Mouse (Mus musculus) lung, embryonic 14.5 days (tissue): ENCODE data around the gene Kcnk1. TPM values are rescaled to one million over a fixed set of nuclear protein-coding genes. Genes with fewer than 3 reads are reported as not detected.

Experiments used
- ATAC-seq: fragments of 200-750 bp; cut with Nextera tagmentation; 2 replicates; pipeline ENCODE4 v1.8.0; 2017; ENCODE audit warnings: mild to moderate bottlenecking, moderate TSS enrichment, moderate library complexity; ENCODE audit not compliant: insufficient read depth
- DNase-seq: peaks from one replicate; pipeline ENCODE4 v3.0.0-alpha.2; 2015
- H3K27ac ChIP-seq: fragments of 300-500 bp; sonication (generic); 2 replicates; pipeline ENCODE4 v1.5.1; 2014; ENCODE audit warnings: low read depth, mild to moderate bottlenecking, moderate library complexity
- H3K27me3 ChIP-seq: fragments of 300-500 bp; sonication (generic); 2 replicates; pipeline ENCODE4 v1.6.1; 2014; ENCODE audit warnings: low read length, control low read depth; ENCODE audit not compliant: insufficient read depth
- H3K36me3 ChIP-seq: fragments of 300-500 bp; sonication (generic); 2 replicates; pipeline ENCODE4 v1.6.1; 2014; ENCODE audit warnings: control low read depth; ENCODE audit not compliant: insufficient read depth
- H3K4me1 ChIP-seq: fragments of 300-500 bp; sonication (generic); 2 replicates; pipeline ENCODE4 v1.6.1; 2014; ENCODE audit warnings: antibody characterized with exemption, control low read depth; ENCODE audit not compliant: insufficient read depth
- H3K4me2 ChIP-seq: fragments of 300-500 bp; sonication (generic); 2 replicates; pipeline ENCODE4 v1.6.1; 2014; ENCODE audit warnings: mild to moderate bottlenecking
- H3K4me3 ChIP-seq: fragments of 300-500 bp; sonication (generic); 2 replicates; pipeline ENCODE4 v1.5.1; 2014; ENCODE audit warnings: low read depth, low read length
- H3K9ac ChIP-seq: fragments of 300-500 bp; sonication (generic); 2 replicates; pipeline ENCODE4 v1.6.1; 2014
- H3K9me3 ChIP-seq: fragments of 300-500 bp; sonication (generic); 2 replicates; pipeline ENCODE4 v1.6.1; 2016; ENCODE audit warnings: low read depth, low read length, control low read depth
- CTCF ChIP-seq: IDR thresholded peaks from 2 replicates; pipeline ENCODE4 v1.5.1; 2016; ENCODE audit warnings: antibody characterized with exemption, low read depth
- WGBS: fragments of 180-500 bp; shearing (Covaris S2); extraction: QIAGEN DNeasy Blood & Tissue Kit; methylation state at CpG from one replicate; pipeline ENCODE4 v1.1.7; 2014; 5-methylcytosine and 5-hydroxymethylcytosine counted together
- polyA plus RNA-seq: library from polyadenylated mRNA; unstranded; fragments of >200 nt; fragmentation: Nextera tagmentation; extraction: Ambion mirVana; gene quantifications from 2 replicates; pipeline ENCODE4 v1.2.1, GENCODE M21; 2014

Gene Kcnk1
- polyA plus RNA-seq, 1 experiment from 2014 or later: 49.0 TPM

DNA sequence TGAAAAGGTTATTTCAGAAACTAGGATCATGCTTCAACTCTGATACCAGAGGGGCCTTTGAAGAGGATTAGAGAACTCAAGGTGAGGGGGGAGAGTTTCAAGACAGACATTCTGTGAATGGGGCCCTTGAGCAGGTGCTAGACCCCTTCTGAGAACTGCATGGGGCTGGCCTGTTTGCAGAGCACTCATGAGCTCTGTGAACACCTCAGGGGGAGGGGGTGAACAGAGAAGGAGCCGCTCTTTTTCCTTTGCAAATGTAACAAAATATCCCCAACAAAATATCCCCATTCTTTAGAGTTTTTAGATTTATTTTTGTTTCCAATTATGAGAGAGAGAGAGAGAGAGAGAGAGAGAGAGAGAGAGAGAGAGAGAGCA is 37.0 kb upstream of the Kcnk1 start:
- peak; percentile 34 for DNase-seq
- H3K4me2 ChIP-seq: no peak overlapping the region
- ATAC-seq: peak; percentile 63; the same call in 1 of the 2 replicates
- H3K9ac ChIP-seq: no peak overlapping the region
- no peaks in the 10 kb centered on the region for H3K36me3 ChIP-seq
- no peak for TF ChIP-seq CTCF
- peaks cover 7% of the 10 kb centered on the region; the same call in 1 of the 2 replicates for H3K9me3 ChIP-seq
- H3K27me3 ChIP-seq: no peaks in the 10 kb centered on the region
- H3K4me3 ChIP-seq: no peak overlapping the region
- WGBS: 53% methylated on average over 1 of the region's 1 CpGs
- no peaks in the 10 kb centered on the region for H3K4me1 ChIP-seq
- H3K27ac ChIP-seq: peak overlapping the region; percentile 40; the same call in 1 of the 2 replicates

DNA sequence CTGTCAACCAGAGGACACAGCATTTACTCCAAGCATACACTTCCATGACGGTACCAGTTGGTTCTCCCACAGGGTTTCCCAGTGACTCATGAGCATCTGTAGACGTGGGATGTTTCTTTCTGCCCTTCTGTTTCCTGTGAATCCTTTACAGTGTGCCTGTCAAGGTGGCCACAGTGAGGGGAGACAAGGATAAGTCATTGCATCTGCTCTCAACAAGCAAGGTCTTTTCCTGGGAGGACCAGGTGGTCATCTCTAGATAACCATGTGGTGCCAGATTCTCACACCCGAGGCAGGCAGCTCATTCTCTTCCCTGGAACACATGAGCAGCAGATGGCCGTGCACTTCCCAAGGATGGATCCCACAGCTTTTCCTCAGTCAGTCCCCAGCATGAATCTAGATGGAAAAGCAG is 35.6 kb upstream of the Kcnk1 start:
- Histone ChIP-seq H3K27ac (no peak overlapping the region), H3K27me3 (peaks cover 4% of the 10 kb centered on the region; the same call in 1 of the 2 replicates), H3K9ac (no peak overlapping the region), H3K9me3 (peaks cover 7% of the 10 kb centered on the region; the same call in 1 of the 2 replicates), H3K4me2 (no peak overlapping the region), H3K36me3 (no peaks in the 10 kb centered on the region), H3K4me1 (no peaks in the 10 kb centered on the region), H3K4me3 (no peak overlapping the region)
- no peak for DNase-seq
- TF ChIP-seq CTCF: no peak
- no peak for ATAC-seq
- 43% methylated on average over 4 of the region's 4 CpGs for WGBS

DNA sequence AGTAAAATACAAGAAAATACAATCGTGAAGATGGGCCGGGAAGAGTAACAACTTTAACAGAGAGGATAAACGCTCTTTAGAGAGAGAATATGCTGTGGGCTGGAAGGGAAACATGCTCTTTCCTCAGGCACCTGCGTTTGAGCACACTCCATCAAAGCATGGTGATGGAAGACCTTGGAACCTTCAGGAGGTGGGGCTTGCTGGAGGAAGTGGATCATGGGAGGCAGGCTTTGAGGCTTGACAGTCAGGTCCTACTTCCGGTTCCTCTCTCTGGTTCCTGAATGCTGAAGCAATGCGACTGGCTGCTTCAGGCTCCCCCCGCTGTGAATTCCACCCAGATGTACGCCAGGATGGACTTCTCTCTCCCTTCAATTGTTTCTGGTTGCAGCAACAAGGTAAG is 34.9 kb upstream of the Kcnk1 start:
- Histone ChIP-seq H3K9me3 (peaks cover 7% of the 10 kb centered on the region; the same call in 1 of the 2 replicates), H3K4me2 (no peak overlapping the region), H3K27me3 (peaks cover 10% of the 10 kb centered on the region; the same call in 1 of the 2 replicates), H3K36me3 (no peaks in the 10 kb centered on the region), H3K9ac (no peak overlapping the region), H3K27ac (no peak overlapping the region), H3K4me3 (no peak overlapping the region), H3K4me1 (no peaks in the 10 kb centered on the region)
- TF ChIP-seq CTCF: no peak
- 81% methylated on average over 8 of the region's 8 CpGs for WGBS
- no peak for DNase-seq
- ATAC-seq: no peak

DNA sequence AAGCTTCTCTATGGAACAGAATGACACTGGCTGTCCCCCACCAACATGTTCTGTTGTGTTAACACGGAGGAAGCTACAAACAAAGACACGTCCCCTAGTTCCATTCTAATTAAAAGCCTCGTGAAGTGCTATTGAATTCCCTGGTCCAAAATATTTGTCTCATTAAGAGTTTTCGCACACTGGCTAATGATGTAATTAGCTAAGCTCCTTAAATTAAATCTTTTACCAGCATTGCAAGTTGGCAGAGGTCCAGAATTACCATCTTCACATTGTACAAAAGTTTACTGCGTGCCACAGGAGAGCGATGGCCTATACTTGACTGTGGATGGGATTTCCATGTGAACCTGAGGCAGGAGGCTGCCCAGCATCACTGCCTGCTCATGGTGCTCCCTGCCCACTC is 33.2 kb upstream of the Kcnk1 start:
- no peak for DNase-seq
- WGBS: 87% methylated on average over 6 of the region's 6 CpGs
- H3K9me3 ChIP-seq: peaks cover 7% of the 10 kb centered on the region; the same call in 1 of the 2 replicates
- H3K4me3 ChIP-seq: no peak overlapping the region
- H3K27ac ChIP-seq: no peak overlapping the region
- H3K36me3 ChIP-seq: no peaks in the 10 kb centered on the region
- H3K4me2 ChIP-seq: no peak overlapping the region
- H3K4me1 ChIP-seq: no peaks in the 10 kb centered on the region
- H3K9ac ChIP-seq: no peak overlapping the region
- no peak for ATAC-seq
- no peak for TF ChIP-seq CTCF
- peaks cover 10% of the 10 kb centered on the region; the same call in 1 of the 2 replicates for H3K27me3 ChIP-seq

DNA sequence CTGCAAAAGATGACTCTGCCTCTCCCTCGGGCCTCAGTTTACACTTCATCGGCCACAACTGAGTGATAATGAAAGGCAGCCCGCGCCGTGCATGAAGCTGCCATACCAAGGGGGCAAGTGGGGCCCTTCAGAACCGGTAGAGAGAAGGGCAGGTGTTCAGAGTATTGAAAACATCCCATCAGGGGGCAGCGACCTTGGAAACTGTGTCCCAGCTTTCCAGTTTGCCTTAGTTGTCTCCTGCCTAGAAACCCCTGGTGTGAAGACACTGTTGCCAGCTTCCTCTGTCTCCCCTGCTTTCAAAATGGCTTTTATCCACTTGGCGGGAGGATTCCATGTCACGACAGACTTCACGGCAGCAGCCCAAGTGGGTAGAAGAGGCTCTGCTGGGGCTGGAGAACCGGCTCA is 31.2 kb upstream of the Kcnk1 start:
- peaks cover 10% of the 10 kb centered on the region; the same call in 1 of the 2 replicates for H3K27me3 ChIP-seq
- no peak for DNase-seq
- no peaks in the 10 kb centered on the region for H3K36me3 ChIP-seq
- ATAC-seq: no peak
- peaks cover 7% of the 10 kb centered on the region; the same call in 1 of the 2 replicates for H3K9me3 ChIP-seq
- no peak for TF ChIP-seq CTCF
- H3K4me3 ChIP-seq: no peak overlapping the region; the same call in 1 of the 2 replicates
- H3K27ac ChIP-seq: no peak overlapping the region
- no peak overlapping the region for H3K9ac ChIP-seq
- no peaks in the 10 kb centered on the region for H3K4me1 ChIP-seq
- peak overlapping the region; percentile 48 for H3K4me2 ChIP-seq
- WGBS: 2% methylated on average over 11 of the region's 11 CpGs

DNA sequence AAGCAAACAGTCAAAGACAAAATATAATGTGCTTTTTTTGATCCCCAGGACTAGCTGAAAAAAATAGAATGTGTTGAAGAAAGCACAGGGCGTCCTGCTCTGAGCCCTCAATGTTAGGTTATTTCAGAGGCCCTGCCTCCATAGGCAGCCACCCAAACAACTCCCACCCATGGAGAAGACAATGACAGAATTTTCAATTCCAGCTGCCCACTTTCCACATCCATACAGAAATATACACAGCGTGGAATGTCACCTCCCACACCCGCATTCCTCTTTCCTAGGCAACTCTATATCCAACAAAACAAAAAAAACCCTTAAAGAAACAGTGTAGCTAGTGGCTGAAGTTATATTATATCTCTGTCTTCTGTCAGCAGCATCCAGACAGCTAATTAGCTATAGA is 23.6 kb upstream of the Kcnk1 start:
- 23% methylated on average over 3 of the region's 3 CpGs for WGBS

DNA sequence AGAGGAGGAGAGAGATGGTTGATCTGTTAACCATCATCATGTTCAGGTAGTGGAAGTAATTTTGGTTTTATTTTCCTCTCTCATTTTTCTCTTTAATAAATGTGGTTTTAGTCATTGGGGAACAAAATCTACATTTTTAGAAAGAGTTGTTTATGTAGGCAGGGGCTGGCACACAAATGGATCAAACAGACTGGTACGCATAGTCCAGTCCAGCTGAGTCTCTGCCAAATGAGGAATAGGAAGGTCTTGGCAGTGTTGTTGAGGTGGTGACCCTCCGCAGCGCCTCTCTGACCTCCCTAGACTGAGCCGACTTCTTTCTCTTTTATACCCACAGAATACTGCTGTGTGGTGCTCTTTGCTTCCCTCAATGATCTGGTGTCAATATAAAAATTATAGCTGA is 19.0 kb upstream of the Kcnk1 start:
- DNase-seq (no peak), ATAC-seq (no peak)
- Histone ChIP-seq H3K4me1 (no peaks in the 10 kb centered on the region), H3K36me3 (no peaks in the 10 kb centered on the region), H3K9ac (no peak overlapping the region), H3K27ac (no peak overlapping the region), H3K27me3 (no peaks in the 10 kb centered on the region), H3K9me3 (no peaks in the 10 kb centered on the region), H3K4me2 (no peak overlapping the region), H3K4me3 (no peak overlapping the region)
- 82% methylated on average over 4 of the region's 4 CpGs for WGBS
- no peak for TF ChIP-seq CTCF

More for the DNA sequence above, 23.6 kb upstream of the Kcnk1 start:
- no peak for TF ChIP-seq CTCF
- Histone ChIP-seq H3K4me3 (no peak overlapping the region), H3K27me3 (no peaks in the 10 kb centered on the region), H3K4me1 (no peaks in the 10 kb centered on the region), H3K9ac (no peak overlapping the region), H3K9me3 (no peaks in the 10 kb centered on the region), H3K4me2 (no peak overlapping the region), H3K36me3 (no peaks in the 10 kb centered on the region), H3K27ac (no peak overlapping the region)
- DNase-seq (peak; percentile 33), ATAC-seq (no peak)
